Mouse (Mus musculus) heart, embryonic 14.5 days (tissue): ENCODE measurements around the gene Spg11. TPM values are rescaled to one million over a fixed set of nuclear protein-coding genes. Genes with fewer than 3 reads are reported as not detected.

Experiments
- ATAC-seq: fragments of 200-750 bp; cut with Nextera tagmentation; 2 replicates; pipeline ENCODE4 v1.8.0; 2017; ENCODE audit warnings: low read depth, moderate TSS enrichment; ENCODE audit not compliant: insufficient number of reproducible peaks, insufficient read depth, low FRiP score
- H3K27ac ChIP-seq, 2 experiments: fragments of 200-500 bp in 1 of 2; fragments of 300-500 bp in 1 of 2; sonication (generic) in 1 of 2; replicated peaks in 1 of 2; 2 replicates each; pipeline ENCODE4 v1.5.1; 2012 to 2014; ENCODE audit warnings: low read depth in 2 of 2, low read length in 2 of 2, control low read depth in 1 of 2, mild to moderate bottlenecking in 1 of 2, mixed read lengths in 1 of 2; ENCODE audit not compliant: control insufficient read depth in 1 of 2, insufficient read depth in 1 of 2
- H3K27me3 ChIP-seq: fragments of 300-500 bp; sonication (generic); 2 replicates; pipeline ENCODE4 v1.6.1; 2014; ENCODE audit warnings: mild to moderate bottlenecking, low read length, control low read depth; ENCODE audit not compliant: control insufficient read depth, insufficient read depth
- H3K36me3 ChIP-seq: fragments of 300-500 bp; sonication (generic); 2 replicates; pipeline ENCODE4 v1.6.1; 2014; ENCODE audit warnings: mild to moderate bottlenecking, control low read depth, low read length, mixed read lengths; ENCODE audit not compliant: control insufficient read depth, insufficient read depth
- H3K4me1 ChIP-seq, 2 experiments: fragments of 200-500 bp in 1 of 2; fragments of 300-500 bp in 1 of 2; sonication (generic) in 1 of 2; 2 replicates each; pipeline ENCODE4 v1.6.1; 2012 to 2014; ENCODE audit warnings: low read length in 2 of 2, control low read depth in 1 of 2, mixed read lengths in 1 of 2; ENCODE audit not compliant: control insufficient read depth in 2 of 2, insufficient read depth in 2 of 2
- H3K4me2 ChIP-seq: fragments of 300-500 bp; sonication (generic); 2 replicates; pipeline ENCODE4 v1.6.1; 2014; ENCODE audit warnings: mild to moderate bottlenecking, low read length
- H3K4me3 ChIP-seq, 2 experiments: fragments of 200-500 bp in 1 of 2; fragments of 300-500 bp in 1 of 2; sonication (generic) in 1 of 2; 2 replicates each; pipeline ENCODE4 v1.5.1; 2012 to 2014; ENCODE audit warnings: low read length in 2 of 2, mild to moderate bottlenecking in 2 of 2, control low read depth in 1 of 2, low read depth in 1 of 2, moderate library complexity in 1 of 2; ENCODE audit not compliant: control insufficient read depth in 1 of 2, insufficient read depth in 1 of 2
- H3K9ac ChIP-seq: fragments of 300-500 bp; sonication (generic); 2 replicates; pipeline ENCODE4 v1.6.1; 2014; ENCODE audit warnings: mild to moderate bottlenecking, low read length
- H3K9me3 ChIP-seq: fragments of 300-500 bp; sonication (generic); 2 replicates; pipeline ENCODE4 v1.6.1; 2016; ENCODE audit warnings: low read length, control low read depth; ENCODE audit not compliant: control insufficient read depth
- WGBS: fragments of 180-500 bp; shearing (Covaris S2); extraction: QIAGEN DNeasy Blood & Tissue Kit; methylation state at CpG from one replicate; pipeline ENCODE4 v1.1.7; 2014; 5-methylcytosine and 5-hydroxymethylcytosine counted together
- polyA plus RNA-seq: library from polyadenylated mRNA; unstranded; fragments of >200 nt; fragmentation: Nextera tagmentation; extraction: Ambion mirVana; gene quantifications from 2 replicates; pipeline ENCODE4 v1.2.1, GENCODE M21; 2014

Spg11 gene
- polyA plus RNA-seq, 1 experiment from 2014 or later = 6.1 TPM

DNA sequence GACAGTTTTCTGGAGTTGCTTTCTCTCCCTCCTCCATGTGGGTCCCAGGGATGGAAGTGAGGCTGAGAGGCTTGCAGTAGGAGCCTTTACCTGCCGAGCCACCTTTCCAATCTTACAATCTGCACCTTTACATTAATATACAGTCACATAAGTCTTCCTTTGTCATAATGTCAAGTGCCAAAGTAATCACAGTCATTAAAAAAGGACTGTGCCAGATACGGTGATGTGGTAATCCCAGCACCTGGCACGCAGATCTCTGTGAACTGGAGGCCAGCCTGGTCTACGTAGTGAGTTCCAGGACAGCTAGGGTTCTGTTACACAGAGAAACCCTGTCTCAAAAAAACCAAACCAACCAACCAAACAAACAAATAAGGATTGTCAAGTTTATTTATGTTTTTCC is 24.3 kb downstream of the Spg11 start:
- no peaks in the 10 kb centered on the region for H3K27me3 ChIP-seq
- H3K27ac ChIP-seq = no peak overlapping the region
- no peaks in the 10 kb centered on the region for H3K4me1 ChIP-seq
- H3K9ac ChIP-seq = no peak overlapping the region
- no peak for ATAC-seq
- no peak overlapping the region for H3K4me2 ChIP-seq
- no peaks in the 10 kb centered on the region for H3K9me3 ChIP-seq
- WGBS = 95% methylated on average over 4 of the region's 4 CpGs
- peaks cover 93% of the 10 kb centered on the region for H3K36me3 ChIP-seq
- H3K4me3 ChIP-seq = no peak overlapping the region

DNA sequence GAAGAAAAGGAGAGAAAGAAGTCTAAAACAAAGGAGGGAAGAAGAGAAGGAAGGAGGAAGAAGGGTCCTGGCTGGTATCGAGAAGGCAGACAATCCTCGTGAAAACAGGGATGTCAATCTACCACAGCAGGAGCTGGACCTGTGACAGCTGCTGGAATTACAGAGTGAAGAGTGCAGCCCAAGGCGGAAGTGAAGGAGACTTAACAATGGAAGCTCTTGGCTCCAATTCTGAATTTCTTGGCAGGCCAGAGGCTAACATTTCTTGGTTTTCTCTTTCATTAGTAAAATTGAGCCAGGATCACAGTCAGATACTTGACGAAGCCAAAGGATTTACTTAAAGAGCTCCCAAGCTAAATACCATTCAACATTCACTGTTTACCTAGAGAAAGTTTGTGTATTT is 31.7 kb downstream of the Spg11 start:
- Histone ChIP-seq H3K4me2 (no peak overlapping the region), H3K27me3 (no peaks in the 10 kb centered on the region), H3K36me3 (peaks cover 80% of the 10 kb centered on the region), H3K4me1 (no peaks in the 10 kb centered on the region), H3K27ac (no peak overlapping the region), H3K9me3 (no peaks in the 10 kb centered on the region), H3K9ac (no peak overlapping the region), H3K4me3 (no peak overlapping the region)
- no peak for ATAC-seq
- WGBS = 67% methylated on average over 4 of the region's 4 CpGs

DNA sequence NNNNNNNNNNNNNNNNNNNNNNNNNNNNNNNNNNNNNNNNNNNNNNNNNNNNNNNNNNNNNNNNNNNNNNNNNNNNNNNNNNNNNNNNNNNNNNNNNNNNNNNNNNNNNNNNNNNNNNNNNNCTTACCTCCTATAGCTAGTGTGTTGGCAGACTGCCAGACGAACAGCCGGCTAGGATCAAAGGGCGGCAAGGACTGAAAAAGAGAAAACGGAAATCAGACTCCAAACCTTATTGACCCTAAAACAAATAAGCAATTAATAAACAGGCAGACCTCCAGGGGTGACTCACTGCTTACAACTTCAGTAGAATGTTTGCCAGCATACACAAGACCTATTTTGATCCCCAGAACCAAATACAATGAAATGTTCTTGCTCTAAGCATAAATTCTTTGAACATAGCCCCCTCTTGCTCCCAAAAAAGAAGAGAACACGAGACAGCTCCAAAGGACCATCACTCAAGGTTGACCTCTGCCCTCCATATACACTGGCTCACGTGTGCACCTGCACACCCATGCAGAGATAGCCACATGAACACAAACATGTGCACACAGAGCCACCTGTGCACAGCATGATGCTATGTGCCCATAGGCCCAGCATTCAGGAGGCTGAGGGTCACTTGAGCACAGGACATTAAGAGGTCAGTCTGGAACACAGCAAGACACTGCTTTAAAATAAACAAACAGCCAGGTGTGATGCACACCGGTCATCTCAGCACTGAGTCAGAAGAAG is 36.3 kb downstream of the Spg11 start:
- H3K4me3 ChIP-seq = no peak overlapping the region
- WGBS = 34% methylated on average over 7 of the region's 7 CpGs
- peaks cover 71% of the 10 kb centered on the region for H3K36me3 ChIP-seq
- H3K4me1 ChIP-seq = no peaks in the 10 kb centered on the region
- no peaks in the 10 kb centered on the region for H3K9me3 ChIP-seq
- H3K27ac ChIP-seq = no peak overlapping the region
- ATAC-seq = no peak
- no peak overlapping the region for H3K4me2 ChIP-seq
- no peaks in the 10 kb centered on the region for H3K27me3 ChIP-seq
- H3K9ac ChIP-seq = no peak overlapping the region

DNA sequence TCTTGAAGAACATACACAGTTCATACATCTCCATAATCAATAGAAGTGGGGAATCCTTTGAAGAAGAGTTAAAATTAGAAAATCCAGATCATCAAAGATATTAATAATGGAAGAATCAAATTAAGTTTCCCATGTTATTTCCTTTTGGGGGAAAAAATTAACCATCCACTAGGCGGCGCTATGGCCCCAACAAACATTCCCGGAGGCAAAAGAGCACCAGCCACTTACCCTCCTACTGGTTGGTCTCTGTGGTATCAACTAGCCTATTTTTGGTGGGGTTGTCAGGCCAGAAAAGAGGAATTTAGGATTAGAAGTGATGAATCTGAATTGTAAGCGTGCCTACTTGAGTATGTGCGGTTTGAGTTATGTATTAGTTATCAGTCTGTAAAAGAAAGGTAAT is 48.3 kb downstream of the Spg11 start:
- no peak for ATAC-seq
- Histone ChIP-seq H3K4me2 (no peak overlapping the region), H3K27ac (no peak overlapping the region), H3K4me3 (no peak overlapping the region), H3K9me3 (no peaks in the 10 kb centered on the region), H3K4me1 (peaks cover 4 to 5% of the 10 kb centered on the region in 2 experiments; a peak in 2 of 4 replicates), H3K9ac (no peak overlapping the region), H3K36me3 (peaks cover 55% of the 10 kb centered on the region), H3K27me3 (no peaks in the 10 kb centered on the region)
- 40% methylated on average over 5 of the region's 5 CpGs for WGBS

DNA sequence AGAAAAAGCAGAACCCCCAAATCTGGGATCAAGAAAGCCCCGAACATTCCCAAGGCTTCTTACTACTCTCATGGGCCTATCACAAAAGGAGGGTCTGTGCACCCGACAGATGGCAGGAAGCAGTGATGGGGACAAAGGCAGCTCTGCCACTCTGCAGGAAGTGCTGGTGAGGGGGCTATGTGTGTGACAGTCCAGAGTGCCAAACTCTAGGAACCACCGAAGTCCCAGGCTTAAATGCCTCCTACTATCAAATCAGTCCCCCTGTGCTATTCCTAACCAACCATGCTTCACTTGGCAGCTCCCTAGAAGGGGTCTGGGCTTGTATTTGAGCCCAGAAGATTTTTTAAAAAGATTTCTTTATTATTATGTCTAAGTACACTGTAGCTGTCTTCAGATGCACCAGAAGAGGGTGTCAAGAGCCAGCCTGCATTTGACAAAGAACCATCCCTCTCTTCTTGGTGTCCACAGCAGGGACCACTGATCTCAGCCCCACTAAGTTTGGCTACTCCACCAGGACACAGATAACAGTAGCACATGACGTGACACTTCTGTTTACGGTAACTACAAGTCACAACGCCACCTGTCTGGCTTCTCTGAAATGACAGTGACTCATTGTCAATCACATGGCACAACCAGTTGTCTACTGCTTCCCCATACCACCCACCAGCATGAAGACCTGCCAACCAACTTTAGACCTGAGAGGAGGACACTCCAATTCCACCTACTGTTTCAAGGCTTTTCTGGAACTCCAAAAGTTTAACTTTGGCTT is 48.9 kb downstream of the Spg11 start:
- no peak for ATAC-seq
- 70% methylated on average over 6 of the region's 6 CpGs for WGBS
- no peak overlapping the region for H3K4me3 ChIP-seq

DNA sequence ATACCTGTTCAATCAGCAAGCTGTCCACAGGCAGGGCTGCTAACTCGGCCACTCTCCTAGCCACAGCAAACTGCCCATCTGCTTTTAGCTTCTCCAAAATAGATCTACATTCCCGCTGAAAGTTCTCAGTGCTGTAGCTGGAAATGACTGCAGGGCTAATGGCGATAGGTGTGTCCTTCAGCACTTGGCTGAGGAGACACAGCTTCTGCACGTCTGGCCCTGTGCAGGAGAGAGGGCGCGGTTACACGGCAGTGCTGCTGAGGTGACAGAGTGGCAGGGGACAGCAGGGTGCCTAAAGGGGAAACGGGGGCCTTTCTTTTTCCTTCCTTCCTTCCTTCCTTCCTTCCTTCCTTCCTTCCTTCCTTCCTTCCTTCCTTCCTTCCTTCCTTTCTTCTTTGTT is 51.9 kb downstream of the Spg11 start:
- Histone ChIP-seq H3K4me2 (no peak overlapping the region), H3K36me3 (peaks cover 48% of the 10 kb centered on the region), H3K9me3 (no peaks in the 10 kb centered on the region), H3K27ac (peak overlapping the region; percentile 34 to 57), H3K4me1 (peaks cover 5% of the 10 kb centered on the region in 2 experiments; a peak in 3 of 4 replicates), H3K27me3 (no peaks in the 10 kb centered on the region), H3K9ac (no peak overlapping the region), H3K4me3 (no peak overlapping the region)
- 39% methylated on average over 8 of the region's 8 CpGs for WGBS
- ATAC-seq = no peak; the same call in 1 of the 2 replicates

More for the DNA sequence above, 48.9 kb downstream of the Spg11 start:
- H3K4me1 ChIP-seq = peaks cover 4 to 5% of the 10 kb centered on the region in 2 experiments; a peak in 2 of 4 replicates
- H3K36me3 ChIP-seq = peaks cover 55% of the 10 kb centered on the region
- no peak overlapping the region for H3K4me2 ChIP-seq
- H3K9me3 ChIP-seq = no peaks in the 10 kb centered on the region
- no peaks in the 10 kb centered on the region for H3K27me3 ChIP-seq
- H3K9ac ChIP-seq = no peak overlapping the region
- H3K27ac ChIP-seq = no peak overlapping the region

DNA sequence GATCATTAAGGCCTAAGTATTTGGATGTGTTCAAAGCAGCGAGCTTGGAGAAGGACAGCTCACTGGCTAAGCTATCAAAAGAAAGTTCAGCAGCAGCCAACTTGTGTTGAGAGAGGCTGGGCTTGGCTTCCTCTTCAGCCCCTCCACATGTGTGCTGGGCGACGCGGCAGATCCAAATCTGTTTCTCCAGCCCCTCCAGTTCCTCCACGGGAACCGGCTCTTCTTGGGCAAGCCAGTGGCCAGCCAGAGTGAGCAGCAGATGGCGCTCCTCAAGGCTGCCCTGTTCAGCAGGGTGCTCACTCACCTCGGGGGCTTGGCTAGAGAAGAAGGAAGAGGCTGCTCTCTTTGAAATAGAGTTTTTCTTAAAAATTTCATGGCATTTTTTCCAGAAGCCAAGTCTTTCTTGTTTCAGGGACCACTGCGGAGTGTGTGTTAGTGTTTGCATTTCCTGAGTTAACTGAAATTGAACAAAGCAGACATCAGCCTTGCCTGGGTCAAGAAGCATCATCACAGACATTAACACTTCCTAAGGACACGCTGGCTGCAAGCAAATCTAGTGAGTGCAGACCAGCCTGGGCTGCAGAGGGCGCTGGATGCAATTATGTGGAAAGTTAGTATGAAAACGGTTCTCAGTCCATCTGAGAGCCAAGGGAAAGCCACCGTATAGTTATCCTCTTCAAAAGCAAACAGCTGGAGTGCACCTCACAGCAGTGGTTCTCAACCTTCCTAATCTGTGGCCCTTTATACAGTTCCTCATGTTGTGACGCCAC is 52.8 kb downstream of the Spg11 start:
- Histone ChIP-seq H3K4me1 (peaks cover 7 to 12% of the 10 kb centered on the region in 2 experiments), H3K9me3 (no peaks in the 10 kb centered on the region), H3K4me2 (no peak overlapping the region), H3K27ac (peak overlapping the region in 1 of 2 experiments; percentile 57; a peak in 2 of 4 replicates), H3K9ac (no peak overlapping the region), H3K36me3 (peaks cover 48% of the 10 kb centered on the region), H3K4me3 (no peak overlapping the region), H3K27me3 (no peaks in the 10 kb centered on the region)
- WGBS = 53% methylated on average over 14 of the region's 14 CpGs
- no peak for ATAC-seq
